Mouse (Mus musculus) CH12.LX (cell line): ENCODE results near the gene Elavl3. TPM values are rescaled to one million over a fixed set of nuclear protein-coding genes. Genes with fewer than 3 reads are reported as not detected.

ENCODE experiments used
- DNase-seq: peaks from one replicate; pipeline ENCODE4 v3.0.0-alpha.2; 2013; ENCODE audit errors: extremely low read depth
- H3K27ac ChIP-seq: 2 replicates; pipeline ENCODE4 v1.5.1; 2012; ENCODE audit warnings: low read depth, mild to moderate bottlenecking, control low read depth, moderate library complexity; ENCODE audit not compliant: insufficient read depth
- H3K27me3 ChIP-seq: replicated peaks from 2 replicates; pipeline ENCODE3; 2012; ENCODE audit warnings: inconsistent platforms
- H3K36me3 ChIP-seq, 2 experiments: replicated peaks in 1 of 2; 2 replicates each; pipeline versions ENCODE3 to v1.6.1; 2012; ENCODE audit warnings: inconsistent platforms in 1 of 2, low read length in 1 of 2, mild to moderate bottlenecking in 1 of 2, mixed read lengths in 1 of 2, moderate library complexity in 1 of 2; ENCODE audit not compliant: control insufficient read depth in 1 of 2, insufficient read depth in 1 of 2
- H3K4me1 ChIP-seq, 2 experiments: 2 replicates each; pipeline ENCODE4 v1.6.1; 2012; ENCODE audit warnings: inconsistent platforms in 1 of 2, moderate library complexity in 1 of 2; ENCODE audit not compliant: insufficient read depth in 2 of 2, control insufficient read depth in 1 of 2
- H3K4me2 ChIP-seq: 2 replicates; pipeline ENCODE4 v1.6.1; 2012; ENCODE audit warnings: low read depth, mild to moderate bottlenecking, control low read depth; ENCODE audit not compliant: poor library complexity, insufficient read depth, severe bottlenecking
- H3K4me3 ChIP-seq, 3 experiments: fragments of 150-350 bp in 1 of 3; sonication (generic) in 1 of 3; replicated peaks in 1 of 3; 2 replicates each; pipeline versions ENCODE3 to v1.5.1; 2011 to 2012; ENCODE audit warnings: low read depth in 2 of 3, low read length in 2 of 3, mild to moderate bottlenecking in 2 of 3, moderate library complexity in 2 of 3, control low read depth in 1 of 3, improper control_type of control experiment in 1 of 3, inconsistent platforms in 1 of 3, mixed read lengths in 1 of 3; ENCODE audit not compliant: poor library complexity in 1 of 3
- H3K79me2 ChIP-seq: replicated peaks from 2 replicates; pipeline ENCODE4 v1.6.1; 2012; ENCODE audit warnings: mild to moderate bottlenecking, moderate library complexity; ENCODE audit not compliant: control insufficient read depth, poor library complexity, insufficient read depth, severe bottlenecking; ENCODE audit errors: extremely low read depth
- H3K9ac ChIP-seq: 2 replicates; pipeline ENCODE4 v1.6.1; 2012; ENCODE audit warnings: low read depth, mild to moderate bottlenecking, control low read depth, moderate library complexity; ENCODE audit not compliant: insufficient read depth
- H3K9me3 ChIP-seq: replicated peaks from 2 replicates; pipeline ENCODE3; 2012; ENCODE audit warnings: low read length, inconsistent platforms, mixed read lengths
- CTCF ChIP-seq, 2 experiments: IDR thresholded peaks in 1 of 2; conservative IDR thresholded peaks in 1 of 2; 2 replicates each; pipeline ENCODE4 v1.5.1; 2011 to 2012; ENCODE audit warnings: low read depth in 2 of 2, low read length in 2 of 2, improper control_type of control experiment in 1 of 2, inconsistent platforms in 1 of 2, mild to moderate bottlenecking in 1 of 2, moderate library complexity in 1 of 2
- E2F4 ChIP-seq: IDR thresholded peaks from 2 replicates; pipeline ENCODE4 v1.6.1; 2011; ENCODE audit warnings: low read depth, low read length, improper control_type of control experiment; ENCODE audit not compliant: insufficient replicate concordance
- EP300 ChIP-seq: IDR thresholded peaks from 2 replicates; pipeline ENCODE4 v1.6.1; 2011; ENCODE audit warnings: low read length, improper control_type of control experiment
- HCFC1 ChIP-seq: IDR thresholded peaks from 2 replicates; pipeline ENCODE4 v1.6.1; 2012; ENCODE audit warnings: low read depth, mild to moderate bottlenecking, inconsistent platforms, low read length, improper control_type of control experiment
- JUND ChIP-seq: conservative IDR thresholded peaks from 2 replicates; pipeline ENCODE4 v1.6.1; 2011; ENCODE audit warnings: low read depth, low read length, improper control_type of control experiment
- MYC ChIP-seq: IDR thresholded peaks from 2 replicates; pipeline ENCODE4 v1.6.1; 2011; ENCODE audit warnings: low read depth, mild to moderate bottlenecking, improper control_type of control experiment, low read length
- NELFE ChIP-seq: IDR thresholded peaks from 2 replicates; pipeline ENCODE4 v1.6.1; 2011; ENCODE audit warnings: low read depth, low read length, improper control_type of control experiment
- NRF1 ChIP-seq: IDR thresholded peaks from 2 replicates; pipeline ENCODE4 v1.6.1; 2014; ENCODE audit warnings: low read depth, mild to moderate bottlenecking, inconsistent platforms, low read length, improper control_type of control experiment, moderate library complexity
- RAD21 ChIP-seq: IDR thresholded peaks from 2 replicates; pipeline ENCODE4 v1.6.1; 2011; ENCODE audit warnings: low read depth, mild to moderate bottlenecking, low read length, improper control_type of control experiment, moderate library complexity
- SIN3A ChIP-seq: IDR thresholded peaks from 2 replicates; pipeline ENCODE4 v1.6.1; 2012; ENCODE audit warnings: low read length, improper control_type of control experiment, inconsistent platforms
- SMC3 ChIP-seq: IDR thresholded peaks from 2 replicates; pipeline ENCODE4 v1.6.1; 2011; ENCODE audit warnings: low read depth, low read length, improper control_type of control experiment
- TBP ChIP-seq: conservative IDR thresholded peaks from 2 replicates; pipeline ENCODE4 v1.6.1; 2011; ENCODE audit warnings: low read depth, low read length, improper control_type of control experiment
- TCF12 ChIP-seq: IDR thresholded peaks from 2 replicates; pipeline ENCODE4 v1.6.1; 2014; ENCODE audit warnings: low read depth, mild to moderate bottlenecking, inconsistent platforms, low read length, improper control_type of control experiment
- USF2 ChIP-seq: conservative IDR thresholded peaks from 2 replicates; pipeline ENCODE4 v1.6.1; 2011; ENCODE audit warnings: low read depth, low read length, improper control_type of control experiment
- ZC3H11A ChIP-seq: IDR thresholded peaks from 2 replicates; pipeline ENCODE4 v1.6.1; 2012; ENCODE audit warnings: low read depth, mild to moderate bottlenecking, inconsistent platforms, low read length, improper control_type of control experiment
- dilution Hi-C: fragments of 300-500 bp; cut with MboI; formaldehyde crosslinking; loops from 2 replicates; pipeline ENCODE4 v1.14.3; 2020; ENCODE audit warnings: low sequenced_read_pairs; ENCODE audit not compliant: extremely low pct_unique_long_range_greater_than_20kb, extremely low pct_ligation_motif_present
- in situ Hi-C: fragments of 300-500 bp; cut with MboI; formaldehyde crosslinking; loops from 3 replicates; pipeline ENCODE4 v1.14.3; 2019; ENCODE audit warnings: low sequenced_read_pairs, low pct_ligation_motif_present, low pct_unique_long_range_greater_than_20kb, mixed read lengths
- polyA plus RNA-seq: library from polyadenylated mRNA; unstranded; fragments of >175 nt; gene quantifications from 2 replicates; pipeline ENCODE4 v1.2.1, GENCODE M21; 2012; ENCODE audit warnings: low read depth; ENCODE audit not compliant: insufficient read length
- total RNA-seq, 2 experiments: library from RNA; depleted of rRNA; stranded (reverse); fragments of 300-350 nt in 1 of 2; fragments of >200 nt in 1 of 2; gene quantifications; 2 replicates each; pipeline ENCODE4 v1.2.3; 2012 to 2014

The Elavl3 gene
- total and polyA plus RNA-seq, 3 experiments = 0.04 to 0.06 TPM; not detected in 1

- peak; percentile 24 for DNase-seq
- Histone ChIP-seq H3K9ac (no peak overlapping the region), H3K4me1 (no peaks in the 10 kb centered on the region), H3K4me2 (no peak overlapping the region), H3K36me3 (no peaks in the 10 kb centered on the region), H3K27ac (no peak overlapping the region), H3K27me3 (peaks cover 70% of the 10 kb centered on the region), H3K79me2 (no peaks in the 10 kb centered on the region), H3K4me3 (no peak overlapping the region), H3K9me3 (no peaks in the 10 kb centered on the region)
- TF ChIP-seq SMC3 (peak; percentile 51), RAD21 (peak; percentile 55), CTCF (conservative IDR thresholded peaks at IDR 0.05 in 1 of 2, IDR thresholded peaks at IDR 0.05 in 1 of 2; ENCODE audit: low read depth in 2 of 2, low read length in 2 of 2) (peak; percentile 42 to 68), ZC3H11A (no peak), TBP (no peak), NRF1 (no peak)
- dilution Hi-C loops (no loop called here), in situ Hi-C loops (loop anchor here (5.0 kb wide), 1 partner anchor 179 kb away; the partner anchor contains the start of gene Pigyl)
Observed at GRCm38 (mm10) chr9:21977972-21978371, 73.9 kb downstream of the Elavl3 start.

DNA sequence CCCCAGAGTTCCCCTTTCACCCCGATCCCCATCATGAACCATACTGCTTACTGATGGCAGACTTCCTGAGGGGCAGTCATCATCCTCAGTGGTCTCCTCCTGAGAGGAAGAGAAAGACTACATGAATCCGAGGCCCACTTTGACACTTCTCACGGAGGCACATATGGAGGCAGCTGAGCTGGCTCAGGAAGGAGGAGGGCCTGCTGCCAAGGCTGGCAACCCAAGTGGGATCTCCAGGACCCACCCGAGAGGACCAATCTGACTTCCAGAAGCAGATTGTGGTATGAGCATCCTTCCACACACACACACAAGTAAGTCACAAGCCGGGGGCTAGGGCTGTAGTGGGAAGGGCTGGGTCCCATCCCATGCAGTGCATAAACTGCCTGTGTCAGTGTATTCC lies 74.5 kb downstream of the Elavl3 start:
- Histone ChIP-seq H3K4me2 (no peak overlapping the region), H3K79me2 (no peaks in the 10 kb centered on the region), H3K4me1 (no peaks in the 10 kb centered on the region), H3K27me3 (peaks cover 73% of the 10 kb centered on the region), H3K9me3 (no peaks in the 10 kb centered on the region), H3K27ac (no peak overlapping the region), H3K9ac (no peak overlapping the region), H3K4me3 (no peak overlapping the region), H3K36me3 (no peaks in the 10 kb centered on the region)
- dilution Hi-C loops = no loop called here
- no peak for TF ChIP-seq NELFE
- no peak for TF ChIP-seq E2F4
- no peak for TF ChIP-seq TCF12
- TF ChIP-seq CTCF (conservative IDR thresholded peaks at IDR 0.05 in 1 of 2, IDR thresholded peaks at IDR 0.05 in 1 of 2; ENCODE audit: low read depth in 2 of 2, low read length in 2 of 2) = no peak
- TF ChIP-seq JUND = no peak
- TF ChIP-seq SIN3A = no peak
- TF ChIP-seq MYC = no peak
- no peak for DNase-seq
- in situ Hi-C loops = loop anchor here (5.0 kb wide), 1 partner anchor 180 kb away; the partner anchor contains the start of gene Pigyl

GRCm38 (mm10) chr9:21976626-21977175 lies 75.1 kb downstream of the Elavl3 start:
- TF ChIP-seq NELFE = no peak
- TF ChIP-seq CTCF (conservative IDR thresholded peaks at IDR 0.05 in 1 of 2, IDR thresholded peaks at IDR 0.05 in 1 of 2; ENCODE audit: low read depth in 2 of 2, low read length in 2 of 2) = no peak
- no peak for TF ChIP-seq TBP
- no peak for TF ChIP-seq EP300
- no peak for TF ChIP-seq HCFC1
- no peak for TF ChIP-seq USF2

More at GRCm38 (mm10) chr9:21976626-21977175, 75.1 kb downstream of the Elavl3 start:
- no peak for DNase-seq
- H3K9me3 ChIP-seq = no peaks in the 10 kb centered on the region
- no peak overlapping the region for H3K27ac ChIP-seq
- H3K4me3 ChIP-seq = no peak overlapping the region
- H3K79me2 ChIP-seq = no peaks in the 10 kb centered on the region
- no peak overlapping the region for H3K9ac ChIP-seq
- H3K27me3 ChIP-seq = peaks cover 75% of the 10 kb centered on the region
- no peaks in the 10 kb centered on the region for H3K4me1 ChIP-seq
- no peaks in the 10 kb centered on the region for H3K36me3 ChIP-seq
- dilution Hi-C loops (no loop called here), in situ Hi-C loops (loop anchor here (5.0 kb wide), 1 partner anchor 181 kb away; the partner anchor contains the start of gene Pigyl)
- no peak overlapping the region for H3K4me2 ChIP-seq
